Mouse (Mus musculus) lung, postnatal 0 days (tissue): ENCODE measurements around the gene Enthd1.

Experiments used
- CTCF ChIP-seq: IDR thresholded peaks from 2 replicates; pipeline ENCODE4 v1.5.1; 2016; ENCODE audit warnings: antibody characterized with exemption, mild to moderate bottlenecking
- EP300 ChIP-seq: IDR thresholded peaks from 2 replicates; pipeline ENCODE4 v1.6.1; 2016; ENCODE audit warnings: antibody characterized with exemption, mild to moderate bottlenecking, control low read depth

DNA sequence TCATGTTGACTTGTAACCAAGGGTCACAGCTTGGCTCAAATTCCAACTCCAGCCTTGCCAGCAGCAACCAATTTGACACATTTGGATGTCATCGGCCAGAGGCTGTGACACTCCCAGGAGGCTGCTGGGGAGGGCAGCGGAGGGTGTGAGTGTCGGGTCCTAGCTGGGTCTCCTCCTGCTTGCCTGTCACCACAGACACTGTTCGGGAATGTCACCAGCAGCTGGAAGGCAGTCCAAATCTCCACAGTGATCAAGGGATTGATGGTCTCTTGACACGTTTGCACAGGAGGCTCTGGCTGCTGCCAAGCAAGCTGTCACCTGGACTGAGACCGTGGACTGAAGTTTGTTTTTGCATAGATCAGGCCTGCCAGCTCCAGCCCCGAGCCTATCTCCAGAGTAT, 154.3 kb downstream of the Enthd1 start:
- no peak for TF ChIP-seq EP300
- TF ChIP-seq CTCF = no peak
